Mouse (Mus musculus) kidney, postnatal 14 days (tissue): ENCODE results near the gene Gucd1.
"Not testable (repeated sequence)": the region's sequence is repeated elsewhere in the genome, so short reads cannot be mapped to it uniquely, and the experiment has no call there.

Experiments used
- DNase-seq: peaks from one replicate; pipeline ENCODE4 v3.0.0; 2022; ENCODE audit warnings: mixed read lengths

Gene Gucd1

DNA sequence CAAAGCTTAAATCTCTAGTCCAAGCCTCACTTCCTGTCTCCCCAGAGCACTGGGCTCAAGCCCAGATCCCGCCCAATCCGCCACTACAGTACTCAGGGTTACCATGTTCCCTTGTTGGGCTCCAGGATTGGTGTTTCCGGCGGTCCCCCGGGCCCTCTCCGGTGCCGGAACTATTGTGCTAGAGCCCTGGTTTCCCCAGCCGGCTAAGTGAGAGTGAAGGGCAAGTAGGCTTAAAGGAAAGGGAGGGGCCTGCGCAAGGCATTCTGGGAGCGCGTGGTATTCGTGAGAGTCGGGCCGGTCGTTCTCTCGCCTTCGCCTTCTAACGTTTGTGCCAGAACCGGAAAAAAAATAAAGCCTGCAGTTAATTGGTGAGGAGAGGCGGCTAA is at the start of gene Gucd1:
Gene Gucd1 (minus strand): TSS at position 215 of the 386 bp plus-strand sequence.
- DNase-seq = peak; percentile 97

DNA sequence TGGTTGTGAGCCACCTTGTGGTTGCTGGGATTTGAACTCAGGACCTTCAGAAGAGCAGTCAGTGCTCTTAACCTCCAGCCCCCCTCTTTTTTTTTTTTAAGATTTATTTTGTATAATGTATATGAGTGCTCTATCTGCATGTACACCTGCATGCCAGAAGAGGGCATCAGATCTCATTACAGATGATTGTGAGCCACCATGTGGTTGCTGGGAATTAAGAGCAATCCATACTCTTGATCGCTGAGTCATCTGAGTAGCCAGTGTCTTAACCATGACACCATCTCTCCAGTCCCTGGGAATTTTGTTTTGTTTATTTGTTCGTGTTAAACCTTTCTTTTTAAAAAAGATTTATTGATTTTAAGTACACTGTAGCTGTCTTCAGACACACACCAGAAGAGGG is 49.0 kb upstream of the Gucd1 start:
- DNase-seq = not testable (repeated sequence)

DNA sequence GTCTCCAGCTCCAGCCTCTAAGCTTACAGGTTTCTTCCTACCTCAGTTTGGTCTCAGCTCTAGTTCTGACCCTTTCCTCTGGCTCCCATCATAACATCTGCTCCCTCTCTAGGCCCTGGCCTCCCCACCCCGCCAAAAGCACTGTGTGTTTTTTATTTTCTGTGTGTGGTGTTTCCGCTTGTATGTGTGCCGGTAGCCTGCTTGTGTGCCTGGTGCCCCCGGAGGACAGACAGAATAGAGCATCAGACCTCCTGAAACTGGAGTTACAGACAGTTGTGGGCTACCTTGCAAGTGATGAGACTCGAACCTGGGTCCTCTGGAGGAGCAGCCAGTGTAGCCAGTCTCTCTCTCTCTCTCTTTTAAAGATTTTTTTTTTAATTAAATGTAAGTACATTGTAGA is 48.5 kb upstream of the Gucd1 start:
- no peak for DNase-seq

DNA sequence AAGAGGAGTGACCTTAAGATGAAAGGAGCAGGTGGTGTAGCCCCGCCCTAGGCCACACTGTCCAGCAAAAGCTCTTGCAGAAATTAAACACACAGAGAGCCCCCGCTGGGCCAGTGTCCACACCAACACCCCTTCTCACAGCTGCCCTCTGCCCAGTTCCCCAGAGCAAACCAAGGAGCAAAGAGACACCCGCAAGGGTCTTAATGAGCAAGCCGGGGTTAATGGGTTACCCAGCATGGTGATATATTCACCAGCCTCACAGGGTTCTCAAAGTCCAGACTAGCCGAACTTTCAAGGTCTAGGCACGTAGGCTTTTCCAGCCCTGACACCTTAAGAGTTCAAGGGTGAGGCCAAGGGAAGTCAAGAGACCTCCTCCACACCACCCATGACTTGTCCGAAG is 48.1 kb upstream of the Gucd1 start:
- peak; percentile 89 for DNase-seq

DNA sequence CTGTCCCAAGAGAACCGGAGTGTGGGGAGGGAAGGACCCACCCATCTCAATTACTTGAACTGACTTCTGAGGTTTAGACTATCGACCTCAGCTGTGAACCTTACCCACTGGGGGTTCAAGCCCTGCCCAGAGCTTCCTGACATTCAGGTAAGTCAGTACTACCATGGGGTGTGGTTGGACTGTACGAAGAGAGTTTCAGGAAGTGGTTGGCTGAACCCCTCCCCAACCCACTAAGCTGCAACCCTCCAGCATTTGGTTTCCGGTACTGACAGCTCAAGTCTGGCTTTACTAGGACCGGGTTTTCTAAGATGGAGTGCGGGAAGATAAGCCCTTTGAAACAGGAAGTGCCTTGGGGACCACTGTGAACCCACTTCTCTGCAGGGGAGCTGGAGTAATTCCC is 47.7 kb upstream of the Gucd1 start:
- DNase-seq = no peak

DNA sequence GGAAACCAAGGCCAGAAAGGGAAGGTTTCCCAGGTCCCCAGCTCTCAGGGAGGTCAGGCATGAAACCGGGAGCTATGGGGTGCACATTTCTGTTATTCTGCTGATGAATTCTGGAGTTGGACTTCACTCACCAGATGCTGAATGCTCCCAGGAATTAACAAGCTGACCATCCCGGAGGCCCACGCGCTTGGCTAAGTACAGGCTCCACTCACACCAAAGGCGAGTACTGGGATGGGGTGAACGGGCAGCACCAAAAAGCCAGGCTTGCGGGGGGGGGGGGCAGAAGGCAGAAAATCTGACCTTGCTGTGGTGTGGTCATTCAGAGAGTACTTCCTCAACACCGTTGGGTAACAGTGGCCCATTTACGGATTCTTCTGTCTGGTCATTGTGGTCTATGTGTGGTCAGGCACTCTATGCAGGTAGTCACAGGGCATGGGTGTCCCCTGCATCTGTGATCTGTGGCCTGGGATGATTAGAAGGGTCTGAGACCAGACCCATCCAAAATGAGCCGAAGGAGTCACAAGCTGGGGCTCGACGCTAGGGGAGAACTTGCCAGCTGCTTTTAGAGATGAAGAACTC is 47.0 kb upstream of the Gucd1 start:
- no peak for DNase-seq

DNA sequence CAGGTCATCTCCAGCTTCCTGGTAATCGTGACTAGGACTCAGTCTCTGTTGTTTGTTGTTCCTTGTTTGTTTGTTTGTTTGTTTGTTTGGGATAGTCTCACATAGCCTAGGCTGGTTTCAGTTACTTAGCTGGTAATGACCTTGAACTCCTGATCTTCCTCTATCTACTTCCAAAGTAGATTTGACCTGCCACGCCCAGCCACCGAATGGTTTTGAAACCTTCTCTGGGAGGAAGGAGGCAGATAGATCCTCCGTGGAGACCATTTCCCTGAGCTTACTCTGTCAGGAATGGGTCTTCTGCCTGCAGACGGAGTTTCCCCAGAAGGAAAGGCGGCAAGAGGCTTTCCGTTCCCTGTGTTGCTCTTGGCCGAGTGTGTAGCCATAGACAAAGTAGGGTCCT is 44.8 kb upstream of the Gucd1 start:
- DNase-seq = no peak

DNA sequence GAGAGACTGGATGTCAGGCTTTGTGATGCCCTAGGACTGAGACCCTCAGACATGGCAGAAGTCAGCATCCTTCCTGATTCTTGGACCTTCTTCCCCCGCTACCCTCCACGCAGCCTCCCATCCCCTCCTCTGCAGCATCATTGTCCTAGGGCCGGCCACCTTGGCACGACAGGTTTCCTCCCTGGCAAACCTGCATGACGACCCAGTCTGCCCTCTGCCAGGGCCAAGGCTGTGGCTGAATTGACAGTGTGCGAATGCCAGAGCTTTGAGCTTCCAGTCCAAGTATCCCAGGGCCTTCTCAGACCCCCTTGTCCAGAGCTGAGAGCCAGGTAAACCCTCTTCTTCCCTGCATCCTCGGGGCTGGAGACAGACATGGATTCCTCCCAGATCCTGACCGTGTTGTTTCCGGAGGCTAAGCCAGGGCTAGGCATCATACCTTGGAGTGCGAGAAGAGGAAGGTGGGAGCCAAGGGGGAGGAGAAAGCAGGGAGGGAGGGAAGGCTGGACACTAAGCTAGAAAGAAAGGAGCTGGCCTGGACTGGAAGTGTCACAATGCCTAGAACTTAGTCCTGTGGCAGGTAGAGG is 43.4 kb upstream of the Gucd1 start, which contains the start of gene Ggt1:
Gene Ggt1 (plus strand): TSS at position 534 of the 584 bp plus-strand sequence.
- no peak for DNase-seq

DNA sequence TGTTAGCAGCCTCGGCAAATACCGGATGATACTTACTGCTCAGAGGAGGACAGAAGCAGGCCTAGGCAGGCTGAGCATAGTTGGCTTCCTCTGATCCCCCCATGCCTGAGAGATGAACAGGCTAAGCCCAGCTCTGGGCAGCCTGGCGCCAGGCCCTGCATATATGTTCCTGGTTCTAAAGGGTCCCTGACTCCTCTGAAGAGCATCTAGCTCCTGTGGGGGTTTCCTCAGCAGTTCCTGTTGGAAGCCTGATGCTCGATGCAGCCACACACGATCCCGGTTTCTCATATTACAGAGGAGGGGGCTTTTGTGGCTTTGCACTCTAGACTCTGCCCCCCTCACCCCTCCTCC is 42.8 kb upstream of the Gucd1 start:
- DNase-seq = no peak

DNA sequence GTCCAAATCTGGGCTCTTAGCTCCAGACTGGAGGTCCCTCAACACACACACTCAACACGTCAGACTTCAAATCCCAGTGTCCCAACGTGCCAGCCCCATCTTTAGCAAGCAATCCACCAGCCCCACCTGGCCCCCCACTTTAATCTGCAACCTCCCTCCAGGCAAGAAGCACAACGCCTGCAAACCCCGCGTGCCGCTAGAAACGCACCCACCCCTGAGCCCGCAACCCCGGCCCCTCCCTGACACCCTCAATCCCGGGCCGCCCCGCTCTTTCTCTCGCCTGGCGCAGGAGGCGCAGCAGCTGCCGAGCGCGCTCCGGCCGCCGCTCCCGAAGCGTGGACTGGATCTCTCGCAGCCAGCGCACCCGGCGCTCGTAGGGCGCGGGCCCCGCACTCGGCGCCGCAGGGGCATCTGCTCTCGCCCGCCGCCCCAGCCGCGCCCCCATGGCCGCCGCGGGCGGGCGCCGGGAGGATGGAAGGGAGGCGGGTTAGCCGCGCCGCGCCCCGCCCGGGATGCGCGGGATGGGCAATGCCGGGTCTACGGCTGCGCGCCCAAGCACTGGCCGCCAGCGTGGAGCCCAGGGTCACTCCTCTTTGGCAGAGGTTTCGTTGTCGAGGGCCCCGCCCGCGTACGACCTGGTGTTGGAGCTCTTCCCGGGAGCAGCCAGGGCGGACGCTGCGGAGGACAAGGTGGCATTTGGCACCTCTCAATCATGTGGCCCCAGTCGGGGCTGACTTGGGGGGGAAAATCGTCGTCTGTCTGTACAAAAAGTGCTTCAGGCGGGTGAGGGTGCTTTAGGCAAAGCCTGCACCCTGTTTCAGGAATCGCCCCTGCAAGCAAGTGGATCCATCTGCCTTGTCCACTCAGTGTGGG is 42.1 kb upstream of the Gucd1 start, which contains the start of gene Lrrc75b:
Gene Lrrc75b (minus strand): TSS at position 655 of the 873 bp plus-strand sequence.
- DNase-seq = peak; percentile 72

DNA sequence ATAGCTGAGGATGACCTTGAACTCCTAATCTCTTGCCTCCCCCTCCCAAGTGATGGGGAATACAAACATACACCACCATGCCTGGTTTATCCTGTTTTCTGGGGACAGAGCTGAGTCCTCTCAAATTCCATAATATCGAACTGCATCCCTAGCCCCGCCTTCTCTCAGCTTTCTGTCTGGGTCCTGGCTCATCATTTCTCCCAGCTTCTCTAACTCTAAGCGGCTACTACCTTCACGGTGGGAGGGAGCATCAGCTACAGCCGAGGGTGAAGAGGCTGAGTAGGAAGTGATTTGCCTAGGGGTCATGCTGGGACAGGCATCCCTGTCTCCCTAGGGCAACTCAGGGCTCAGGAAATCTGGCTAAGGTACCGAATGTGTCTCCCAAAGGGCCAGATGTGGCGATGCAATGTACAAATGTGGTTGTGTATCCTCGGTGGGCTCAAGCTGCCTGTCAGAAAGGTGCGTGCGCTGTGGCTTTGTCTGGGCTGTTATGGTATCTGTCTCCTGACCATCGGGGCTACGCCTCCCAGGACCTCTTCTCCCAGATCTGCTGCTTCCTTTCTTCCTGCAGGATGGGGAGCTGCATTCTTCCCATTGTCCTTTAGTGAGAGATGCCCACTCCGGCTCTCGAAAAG is 41.4 kb upstream of the Gucd1 start:
- no peak for DNase-seq

DNA sequence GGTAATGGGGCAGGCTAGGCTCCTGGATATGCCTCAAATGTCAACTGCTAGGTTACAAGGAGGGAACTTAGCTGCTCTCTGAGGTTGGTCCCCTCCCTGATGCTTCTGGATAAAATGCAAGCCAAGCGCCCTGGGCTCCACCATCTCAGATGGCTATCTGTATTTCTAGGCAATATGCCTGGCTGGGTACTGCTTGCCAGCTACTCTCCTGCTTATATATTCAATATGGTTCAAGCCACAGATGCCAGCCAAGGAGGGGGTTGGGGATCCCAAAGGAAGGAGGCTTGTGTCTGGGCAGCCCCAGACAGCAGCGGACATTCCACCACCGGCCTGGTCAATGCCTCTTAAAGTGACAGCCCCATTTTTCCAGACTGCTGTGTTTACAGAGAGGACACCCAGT is 40.7 kb upstream of the Gucd1 start:
- DNase-seq = no peak

DNA sequence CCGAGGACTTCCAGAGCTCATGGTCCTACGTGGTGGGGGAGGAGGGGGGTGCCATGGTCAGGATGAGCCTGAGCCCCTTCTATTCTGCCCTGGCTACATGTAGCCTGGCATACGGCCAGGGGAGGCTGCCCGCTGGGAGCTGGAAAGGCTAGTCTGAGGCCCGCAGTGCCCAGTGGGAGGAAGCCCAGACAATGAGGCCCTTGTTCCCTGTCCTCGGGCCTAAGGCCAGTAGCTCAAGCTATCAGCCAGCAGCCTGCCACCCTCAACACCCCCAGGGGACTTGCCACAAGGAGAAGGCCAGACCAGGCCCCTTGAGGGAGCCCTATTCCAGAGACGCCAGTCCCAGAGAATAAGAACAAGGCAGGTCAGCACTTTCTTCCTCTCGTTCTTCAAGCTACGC is 38.3 kb upstream of the Gucd1 start:
- DNase-seq = no peak

DNA sequence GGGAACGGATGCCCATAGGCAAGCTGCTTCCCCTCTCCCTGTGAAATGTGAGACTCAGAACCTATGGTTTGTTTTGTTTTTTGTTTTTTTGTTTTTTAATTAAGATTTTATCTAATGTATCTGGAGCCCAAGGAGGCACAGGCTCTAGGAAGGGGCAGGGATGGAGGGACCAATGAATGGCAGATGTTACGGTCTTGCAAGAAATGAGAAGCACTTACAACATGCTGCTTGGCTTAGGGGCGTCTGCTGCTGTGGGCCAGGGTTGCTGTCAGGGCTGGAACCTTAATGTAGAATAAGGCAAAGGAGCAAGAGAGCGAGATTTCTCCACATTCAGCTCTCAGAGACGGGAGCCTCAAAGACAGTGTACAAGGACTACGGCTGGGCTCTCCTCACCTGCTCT is 37.8 kb upstream of the Gucd1 start:
- DNase-seq = no peak

DNA sequence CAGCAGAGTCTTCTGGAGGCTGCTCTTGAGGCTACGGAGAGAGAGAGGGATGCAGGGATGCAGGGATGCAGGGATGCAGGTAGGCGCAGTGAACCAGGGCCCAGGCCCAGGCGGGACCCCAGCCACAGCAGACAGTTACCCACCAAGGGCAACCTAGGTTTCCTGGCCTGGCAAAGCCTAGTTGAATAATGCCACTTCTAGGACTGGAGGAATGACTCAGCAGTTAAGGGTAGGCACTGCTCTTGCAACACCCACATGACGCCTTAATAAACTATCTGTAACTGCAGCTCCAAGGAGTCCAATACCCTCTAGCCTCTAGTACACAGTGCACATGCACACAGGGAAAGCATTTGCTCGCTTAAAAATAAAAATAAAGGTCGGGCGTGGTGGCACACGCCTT is 36.3 kb upstream of the Gucd1 start:
- DNase-seq = no peak

DNA sequence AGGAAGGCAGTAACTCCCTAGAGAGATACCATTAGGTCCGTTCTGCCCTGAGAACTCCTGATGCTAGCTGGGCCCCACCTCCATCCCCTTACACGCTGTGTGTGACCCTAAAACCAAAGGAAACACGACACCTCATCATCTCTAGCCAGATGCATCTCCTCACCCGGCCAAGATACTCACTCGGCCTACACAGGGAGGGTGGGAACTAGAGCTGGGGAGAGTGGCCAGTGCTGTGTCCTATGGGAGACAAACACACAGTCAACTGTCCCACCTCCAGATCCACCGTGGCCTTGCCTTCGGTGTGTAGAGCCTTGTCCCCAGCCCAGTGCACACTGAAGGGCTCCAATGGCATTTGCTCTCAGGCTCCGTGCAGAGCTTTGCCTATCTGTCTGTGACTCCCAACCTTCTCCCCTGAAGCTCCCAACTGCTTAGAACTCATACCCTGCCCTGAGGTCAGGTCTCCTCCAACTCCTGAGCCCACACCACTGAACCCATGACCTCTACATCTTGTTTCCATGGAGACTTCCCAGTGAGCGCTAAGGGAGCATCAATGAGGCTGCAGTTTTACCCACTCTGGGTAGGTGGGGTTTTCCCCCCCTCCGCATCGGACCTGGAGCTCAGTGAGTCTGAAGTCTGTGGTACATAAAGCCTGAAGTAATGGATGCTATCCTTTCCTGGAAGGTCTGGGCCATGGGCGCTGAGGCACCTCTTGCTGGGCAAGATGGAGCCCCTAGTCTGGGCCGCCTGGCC is 35.1 kb upstream of the Gucd1 start:
- no peak for DNase-seq

DNA sequence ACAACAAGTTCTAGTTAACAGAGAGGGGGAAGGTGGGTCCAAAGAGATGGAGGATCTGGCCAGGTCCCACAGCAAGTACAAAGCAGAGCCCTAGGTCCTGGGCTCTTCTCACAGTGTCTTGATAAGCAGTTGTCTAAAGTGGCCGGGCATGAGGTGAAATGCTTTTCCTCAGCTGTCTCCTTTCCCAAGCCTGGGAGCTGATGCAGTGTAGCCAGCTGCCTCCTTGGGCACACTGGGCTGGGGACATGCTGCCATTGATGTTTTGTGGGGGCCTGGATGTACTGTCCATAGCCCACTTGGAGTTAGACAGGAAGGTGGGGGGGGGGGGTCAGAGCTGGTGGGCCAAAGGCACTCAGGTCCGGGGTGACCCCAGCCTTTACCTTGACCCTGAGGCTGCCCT is 34.3 kb upstream of the Gucd1 start:
- DNase-seq = no peak

DNA sequence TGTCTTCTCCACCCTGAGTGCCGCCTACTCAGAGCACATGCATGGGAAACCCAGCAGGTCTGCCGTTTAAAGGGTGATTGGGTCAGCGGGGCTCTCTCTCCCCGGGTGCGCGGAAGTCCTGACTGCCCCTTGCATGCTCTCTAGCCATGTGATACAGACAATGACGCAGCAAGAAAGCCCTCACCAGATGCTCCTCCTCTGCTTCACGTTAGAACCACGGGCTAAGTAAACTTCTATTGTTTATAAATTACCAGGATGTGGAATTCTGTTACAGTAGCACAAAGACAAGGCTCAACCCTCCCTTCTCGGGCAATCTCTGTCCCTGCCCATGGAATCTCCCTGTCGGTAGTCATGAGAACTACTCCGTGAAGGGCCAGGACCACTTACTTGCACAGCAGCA is 33.4 kb upstream of the Gucd1 start:
- no peak for DNase-seq

DNA sequence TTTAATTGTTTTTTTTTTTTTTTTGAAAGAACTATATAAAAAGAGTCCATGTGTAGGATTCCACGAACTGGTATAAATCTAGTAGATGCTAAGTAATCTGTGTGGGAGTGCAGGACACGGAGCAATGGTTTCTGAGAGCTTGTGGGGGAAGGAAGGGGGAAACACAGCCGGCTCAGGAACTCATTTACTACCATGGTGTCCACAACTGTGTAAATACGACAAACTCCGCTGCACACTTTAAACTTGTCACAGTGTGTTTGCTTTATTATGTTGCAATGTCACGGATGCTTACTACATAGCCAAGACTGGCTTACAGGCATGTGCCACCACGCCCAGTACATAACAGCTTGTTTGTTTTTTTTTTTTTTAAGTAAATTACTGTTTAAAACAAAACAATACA is 32.1 kb upstream of the Gucd1 start:
- no peak for DNase-seq

DNA sequence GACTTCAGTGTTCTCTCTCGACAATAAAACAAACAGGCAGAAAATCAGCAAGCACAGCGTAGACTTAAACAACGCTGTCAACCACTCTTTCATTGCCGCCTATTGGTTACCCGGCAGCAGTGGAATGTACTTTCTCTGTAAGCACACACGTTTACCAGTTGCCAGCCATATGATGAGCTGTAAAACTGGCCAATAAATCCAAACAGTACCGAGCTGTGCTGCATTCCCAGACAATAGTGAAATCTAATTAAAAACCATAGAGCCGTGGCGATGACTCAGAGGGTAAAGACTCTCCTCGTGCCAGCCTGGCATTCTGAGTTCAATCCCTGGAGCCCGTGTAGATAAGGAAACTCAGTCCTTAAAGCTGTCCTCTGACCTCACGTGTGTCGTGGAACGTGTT is 30.7 kb upstream of the Gucd1 start:
- no peak for DNase-seq

DNA sequence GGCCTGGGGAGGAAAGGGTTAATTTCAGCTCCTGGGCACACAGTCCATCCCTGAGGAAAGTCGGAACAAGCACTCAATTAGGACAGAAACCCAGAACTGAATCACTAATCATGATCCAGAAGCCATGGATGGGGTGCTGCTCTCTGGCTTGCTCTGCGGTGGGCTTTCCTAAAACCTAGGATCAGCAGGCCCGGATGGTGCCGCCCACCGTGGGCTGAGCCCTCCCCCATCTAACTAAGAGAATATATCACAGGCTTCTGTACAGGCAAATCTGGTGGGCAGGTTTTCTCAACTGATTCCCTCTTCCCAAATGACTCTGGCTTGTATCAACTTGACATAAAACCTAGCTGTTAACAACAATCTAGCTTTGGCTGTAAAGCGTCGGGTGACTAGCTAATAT is 30.1 kb upstream of the Gucd1 start:
- no peak for DNase-seq

DNA sequence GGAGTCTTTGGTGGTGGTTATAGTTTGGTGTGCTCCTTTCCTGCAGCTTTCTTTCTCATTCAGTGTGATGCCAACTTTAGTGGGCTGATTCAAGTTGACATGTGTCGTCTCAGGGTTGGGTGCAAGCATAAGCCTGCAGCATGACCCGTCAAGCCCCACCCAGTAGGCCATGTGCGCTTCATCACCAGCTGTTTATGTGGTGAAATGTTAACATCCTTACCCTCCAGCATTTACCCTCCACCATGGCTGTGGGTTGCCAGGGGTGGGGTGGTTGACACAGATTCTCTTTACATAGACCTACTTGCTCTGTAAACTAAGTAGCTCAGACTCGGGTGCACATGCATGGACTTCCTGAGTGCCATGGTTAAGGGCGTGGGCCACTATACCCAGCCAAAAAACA is 18.4 kb upstream of the Gucd1 start:
- no peak for DNase-seq

DNA sequence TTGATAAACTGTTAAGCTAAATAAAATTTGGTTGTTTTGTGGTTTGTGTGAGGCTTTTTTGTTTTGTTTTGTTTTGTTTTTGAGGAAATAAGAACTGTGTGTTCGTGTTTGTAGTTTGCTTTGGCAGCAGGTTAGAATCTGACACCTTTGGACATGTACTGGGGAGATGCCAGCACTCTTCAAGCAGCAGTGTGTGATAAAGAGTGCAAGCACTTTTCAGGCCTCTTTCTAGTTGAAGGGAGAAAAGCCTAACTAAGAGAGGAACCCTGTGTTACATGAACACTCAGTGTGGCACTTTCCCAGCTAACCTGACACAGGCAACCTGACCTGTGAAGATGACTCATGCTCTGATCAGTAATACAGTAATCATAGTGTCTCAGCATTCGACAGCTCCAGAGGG is 17.7 kb upstream of the Gucd1 start:
- DNase-seq = no peak
